Mouse (Mus musculus) hindbrain, embryonic 10.5 days (tissue): Measurements from ENCODE around the gene Stox2. TPM values are rescaled to one million over a fixed set of nuclear protein-coding genes. Genes with fewer than 3 reads are reported as not detected.
"Not testable (repeated sequence)": the region's sequence is repeated elsewhere in the genome, so short reads cannot be mapped to it uniquely, and the experiment has no call there.

Experiments
- DNase-seq: peaks from one replicate; pipeline ENCODE4 v3.0.0-alpha.2; 2017; ENCODE audit warnings: low spot score
- H3K27ac ChIP-seq: fragments of 300-500 bp; sonication (generic); 2 replicates; pipeline ENCODE4 v1.5.1; 2016; ENCODE audit warnings: mild to moderate bottlenecking, moderate library complexity
- H3K27me3 ChIP-seq: fragments of 300-500 bp; sonication (generic); 2 replicates; pipeline ENCODE4 v1.6.1; 2016; ENCODE audit warnings: mild to moderate bottlenecking; ENCODE audit not compliant: poor library complexity, insufficient read depth, severe bottlenecking
- H3K36me3 ChIP-seq: fragments of 300-500 bp; sonication (generic); 2 replicates; pipeline ENCODE4 v1.6.1; 2016; ENCODE audit warnings: mild to moderate bottlenecking, moderate library complexity
- H3K4me1 ChIP-seq: fragments of 300-500 bp; sonication (generic); replicated peaks from 2 replicates; pipeline ENCODE4 v1.6.1; 2016; ENCODE audit warnings: mild to moderate bottlenecking
- H3K4me3 ChIP-seq: fragments of 300-500 bp; sonication (generic); 2 replicates; pipeline ENCODE4 v1.5.1; 2016; ENCODE audit warnings: mild to moderate bottlenecking, moderate library complexity
- H3K9me3 ChIP-seq: fragments of 300-500 bp; sonication (generic); 2 replicates; pipeline ENCODE4 v1.6.1; 2016; ENCODE audit warnings: mild to moderate bottlenecking, moderate library complexity
- WGBS: fragments of 180-500 bp; shearing (Covaris S2); methylation state at CpG from one replicate; pipeline ENCODE4 v1.1.7; 2016; 5-methylcytosine and 5-hydroxymethylcytosine counted together
- polyA plus RNA-seq: library from polyadenylated mRNA; unstranded; fragments of >200 nt; fragmentation: Nextera tagmentation; extraction: Ambion mirVana; gene quantifications from 2 replicates; pipeline ENCODE4 v1.2.1, GENCODE M21; 2016

Stox2 gene
- polyA plus RNA-seq, 1 experiment from 2014 or later, result 23.2 TPM

DNA sequence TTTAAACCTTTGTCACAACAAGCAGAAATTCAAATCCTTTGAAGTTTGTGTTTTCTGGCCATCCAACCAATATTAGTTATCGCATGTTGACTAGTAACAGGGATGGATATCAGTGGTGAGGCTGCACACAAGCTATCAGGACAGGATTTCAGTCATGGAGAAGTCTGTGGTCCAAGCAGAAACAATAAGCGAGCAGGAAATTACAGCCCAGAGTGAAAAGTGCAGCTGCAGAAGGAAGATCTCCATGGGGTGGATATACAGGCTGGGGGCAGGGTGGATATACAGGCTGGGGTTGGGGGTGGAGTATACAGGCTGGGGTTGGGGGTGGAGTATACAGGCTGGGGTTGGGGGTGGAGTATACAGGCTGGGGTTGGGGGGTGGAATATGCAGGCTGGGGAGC is 10.3 kb downstream of the Stox2 start:
- 86% methylated on average over 2 of the region's 2 CpGs for WGBS
- H3K4me3 ChIP-seq, result no peak overlapping the region
- H3K9me3 ChIP-seq, result no peaks in the 10 kb centered on the region
- H3K27ac ChIP-seq, result no peak overlapping the region
- peaks cover 14% of the 10 kb centered on the region; the same call in 1 of the 2 replicates for H3K4me1 ChIP-seq
- DNase-seq, result no peak
- no peaks in the 10 kb centered on the region for H3K27me3 ChIP-seq
- no peaks in the 10 kb centered on the region for H3K36me3 ChIP-seq

DNA sequence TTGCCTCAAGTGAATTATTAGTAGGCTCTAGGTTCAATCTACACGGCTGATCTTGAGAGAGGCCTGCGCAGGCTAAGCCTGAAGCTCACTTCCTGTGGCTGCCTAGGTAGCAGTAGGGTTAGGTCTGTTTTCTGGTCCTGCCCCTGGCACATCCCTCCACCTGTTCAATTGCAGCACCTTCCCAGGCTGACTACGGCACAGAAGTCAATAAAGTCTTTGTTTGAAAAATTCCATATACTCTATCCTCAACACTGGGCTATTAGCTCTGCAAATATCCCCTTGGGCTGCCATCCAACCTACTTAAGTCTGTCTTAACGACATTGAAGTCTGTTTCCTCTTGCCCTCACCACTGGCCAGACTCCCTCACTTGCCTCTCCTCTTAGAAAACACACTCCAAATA is 10.8 kb downstream of the Stox2 start:
- WGBS, result 83% methylated on average over 4 of the region's 4 CpGs
- H3K27me3 ChIP-seq, result no peaks in the 10 kb centered on the region
- no peaks in the 10 kb centered on the region for H3K9me3 ChIP-seq
- no peak for DNase-seq
- no peaks in the 10 kb centered on the region for H3K36me3 ChIP-seq
- H3K27ac ChIP-seq, result no peak overlapping the region
- H3K4me3 ChIP-seq, result no peak overlapping the region
- H3K4me1 ChIP-seq, result peaks cover 14% of the 10 kb centered on the region; the same call in 1 of the 2 replicates

DNA sequence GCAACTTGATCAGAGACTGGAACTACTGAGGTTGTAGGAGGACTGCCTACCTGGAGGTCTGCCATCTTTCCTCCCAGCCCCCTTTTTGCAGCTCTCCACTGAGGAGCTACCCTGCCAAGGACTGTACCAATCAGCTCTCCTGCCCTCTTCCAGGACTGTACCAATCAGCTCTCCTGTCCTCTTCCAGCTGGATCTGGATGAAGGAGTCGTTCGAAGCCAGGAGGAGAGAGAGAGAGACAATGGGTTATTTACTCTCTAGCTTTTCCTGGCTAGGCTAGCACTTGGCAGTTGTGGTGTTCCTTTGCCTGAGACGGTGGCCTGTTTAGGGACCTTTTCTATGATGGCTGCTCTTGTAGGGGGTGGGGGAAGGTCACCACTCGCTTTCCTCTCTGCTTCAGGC is 14.9 kb downstream of the Stox2 start:
- no peak for DNase-seq
- Histone ChIP-seq H3K27ac (no peak overlapping the region), H3K4me1 (0 out of 2 replicates have a peak, but pooled peaks cover 6% of the 10 kb centered on the region), H3K4me3 (no peak overlapping the region), H3K9me3 (0 out of 2 replicates have a peak, but pooled peaks cover under 1% of the 10 kb centered on the region), H3K27me3 (no peaks in the 10 kb centered on the region), H3K36me3 (no peaks in the 10 kb centered on the region)
- 76% methylated on average over 4 of the region's 4 CpGs for WGBS

DNA sequence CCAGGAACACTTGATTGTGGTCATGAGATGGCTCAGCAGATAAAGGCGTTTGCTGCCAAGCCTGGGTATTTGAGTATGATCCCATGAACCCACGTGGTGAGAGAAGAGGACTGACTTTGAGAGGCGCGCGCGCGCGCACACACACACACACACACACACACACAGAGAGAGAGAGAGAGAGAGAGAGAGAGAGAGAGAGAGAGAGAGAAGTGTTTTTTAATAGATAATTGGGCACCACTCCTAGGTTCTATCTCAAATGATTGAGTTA is 32.0 kb downstream of the Stox2 start:
- Histone ChIP-seq H3K4me3 (peak overlapping the region; percentile 72), H3K4me1 (peaks cover 42% of the 10 kb centered on the region), H3K27me3 (peaks cover 74% of the 10 kb centered on the region)
- WGBS, result 0% methylated on average over 8 of the region's 8 CpGs
- peak; percentile 27 for DNase-seq
- H3K36me3 ChIP-seq, H3K9me3 ChIP-seq, H3K27ac ChIP-seq: not testable (repeated sequence)

DNA sequence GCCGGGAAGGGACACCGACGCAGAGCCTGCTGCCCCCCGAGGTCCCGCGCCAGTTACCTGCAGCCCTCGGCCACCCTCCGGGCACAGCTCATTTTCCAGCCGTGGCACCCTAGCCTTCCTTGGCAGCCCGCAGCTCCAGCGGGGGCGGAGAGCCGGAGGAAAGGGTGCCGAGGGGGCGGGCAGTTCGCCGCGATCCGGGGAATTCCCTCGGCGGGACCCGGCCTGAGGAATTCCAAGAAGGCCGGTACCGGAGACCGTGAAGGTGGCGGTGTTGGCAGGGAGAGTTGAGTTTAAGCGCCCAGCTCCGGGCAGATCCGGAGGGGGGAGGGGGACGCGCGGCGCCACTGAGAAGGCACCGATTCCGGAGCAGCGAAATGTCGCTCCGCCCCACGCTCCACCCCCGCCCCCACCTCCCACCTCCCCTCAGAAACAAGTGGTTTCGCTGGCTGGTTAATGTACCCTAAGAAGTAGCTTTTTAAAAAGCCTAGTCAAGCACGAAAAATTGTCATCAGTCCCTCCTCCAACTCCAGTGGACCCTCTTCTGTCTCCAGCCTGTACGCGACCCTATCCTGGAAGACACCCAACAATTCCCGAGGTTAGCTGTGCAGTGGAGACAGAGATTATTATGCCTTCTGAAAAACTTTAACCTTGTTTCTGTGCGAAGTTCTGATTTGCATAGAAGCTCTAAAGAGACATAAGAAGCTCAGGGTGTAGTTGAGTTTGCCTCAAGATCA is 32.5 kb downstream of the Stox2 start:
- peaks cover 44% of the 10 kb centered on the region for H3K4me1 ChIP-seq
- H3K9me3 ChIP-seq, result no peaks in the 10 kb centered on the region
- no peaks in the 10 kb centered on the region for H3K36me3 ChIP-seq
- DNase-seq, result peak; percentile 54
- H3K27me3 ChIP-seq, result peaks cover 79% of the 10 kb centered on the region
- under 1% methylated on average over 46 of the region's 46 CpGs for WGBS
- H3K27ac ChIP-seq, result peak overlapping the region; percentile 70
- peak overlapping the region; percentile 72 for H3K4me3 ChIP-seq

DNA sequence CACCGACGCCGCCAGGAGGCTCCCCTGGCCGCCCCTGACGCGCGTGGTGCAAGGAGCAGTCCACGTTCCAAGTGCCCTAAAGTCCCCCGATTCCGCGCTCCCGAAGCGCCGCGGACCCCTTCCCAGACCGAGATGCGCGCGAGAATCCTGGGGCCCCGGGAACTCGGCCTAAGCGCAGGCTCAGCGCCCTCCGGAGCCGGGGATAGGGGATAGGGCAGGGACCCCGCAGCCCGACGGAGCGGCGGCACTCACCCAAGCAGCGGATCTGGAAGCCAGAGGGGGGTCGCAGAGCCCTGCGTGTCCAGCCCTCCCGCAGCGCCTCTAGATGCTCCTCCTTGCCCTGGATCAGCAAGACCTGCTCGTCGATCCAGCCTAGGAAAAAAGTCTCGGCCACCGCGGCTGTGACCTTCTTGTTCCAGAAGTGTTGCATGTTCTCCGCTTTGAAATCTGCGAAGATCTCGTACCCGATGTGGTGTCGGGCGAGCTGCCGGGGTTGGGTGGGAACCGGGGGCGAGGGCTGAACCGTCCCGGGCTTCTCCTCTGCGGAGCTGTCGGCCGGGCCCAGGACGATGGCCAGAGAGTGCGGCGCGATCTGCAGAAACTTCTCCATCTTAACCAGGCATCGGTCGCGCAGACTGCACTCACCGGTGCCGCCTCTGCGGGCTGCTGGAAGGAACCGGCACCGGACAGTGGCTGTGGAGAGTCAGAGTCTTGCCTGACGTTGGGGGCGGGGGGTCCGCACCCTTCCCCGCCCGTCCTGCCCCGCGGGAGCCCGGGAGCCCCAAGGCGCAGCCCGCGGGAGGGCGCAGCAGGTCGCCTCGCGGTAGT is 33.3 kb downstream of the Stox2 start:
- DNase-seq, result peak; percentile 74
- no peaks in the 10 kb centered on the region for H3K9me3 ChIP-seq
- peak overlapping the region; percentile 70 for H3K27ac ChIP-seq
- H3K27me3 ChIP-seq, result peaks cover 87% of the 10 kb centered on the region
- peaks cover 44% of the 10 kb centered on the region for H3K4me1 ChIP-seq
- H3K4me3 ChIP-seq, result peak overlapping the region; percentile 72
- WGBS, result under 1% methylated on average over 81 of the region's 81 CpGs
- no peaks in the 10 kb centered on the region for H3K36me3 ChIP-seq

DNA sequence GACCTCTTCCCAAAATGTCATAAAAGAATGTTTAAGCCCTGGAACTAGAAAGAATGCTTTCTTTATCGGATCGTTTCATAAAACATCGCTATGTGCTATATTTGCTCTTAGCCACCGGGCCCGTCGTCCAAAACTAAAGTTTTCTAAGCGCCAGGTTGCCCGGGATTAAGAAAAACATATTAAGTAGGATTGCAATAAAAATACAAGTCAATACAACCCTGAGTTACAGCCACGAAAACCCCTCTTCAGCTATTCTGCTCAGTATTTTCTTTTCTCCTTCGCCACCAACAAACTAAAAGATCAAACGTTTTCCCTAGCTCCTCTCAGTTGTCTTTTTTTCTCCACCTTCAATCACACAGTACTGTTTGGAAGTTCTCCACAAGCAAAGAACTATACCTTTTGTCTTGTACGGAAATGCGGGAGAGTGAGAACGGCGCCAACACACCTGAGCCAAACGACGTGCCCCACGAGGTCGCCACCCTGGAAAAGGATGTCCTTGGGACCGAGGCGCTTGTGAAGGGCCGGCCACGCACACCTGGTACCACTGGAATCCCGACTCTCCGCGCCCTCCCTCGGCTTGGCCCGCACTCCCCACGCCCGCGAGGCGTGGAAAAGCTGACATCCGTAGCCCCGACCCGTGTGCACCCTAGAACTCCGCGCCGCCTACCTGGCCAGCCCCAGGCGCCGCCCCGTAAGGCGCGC is 34.0 kb downstream of the Stox2 start:
- Histone ChIP-seq H3K36me3 (no peaks in the 10 kb centered on the region), H3K4me1 (peaks cover 44% of the 10 kb centered on the region), H3K4me3 (peak overlapping the region; percentile 72), H3K27me3 (peaks cover 94% of the 10 kb centered on the region), H3K27ac (0 out of 2 replicates have a peak overlapping the region, but pooled peaks have one; percentile 23), H3K9me3 (no peaks in the 10 kb centered on the region)
- peak; percentile 36 for DNase-seq
- WGBS, result under 1% methylated on average over 43 of the region's 43 CpGs

DNA sequence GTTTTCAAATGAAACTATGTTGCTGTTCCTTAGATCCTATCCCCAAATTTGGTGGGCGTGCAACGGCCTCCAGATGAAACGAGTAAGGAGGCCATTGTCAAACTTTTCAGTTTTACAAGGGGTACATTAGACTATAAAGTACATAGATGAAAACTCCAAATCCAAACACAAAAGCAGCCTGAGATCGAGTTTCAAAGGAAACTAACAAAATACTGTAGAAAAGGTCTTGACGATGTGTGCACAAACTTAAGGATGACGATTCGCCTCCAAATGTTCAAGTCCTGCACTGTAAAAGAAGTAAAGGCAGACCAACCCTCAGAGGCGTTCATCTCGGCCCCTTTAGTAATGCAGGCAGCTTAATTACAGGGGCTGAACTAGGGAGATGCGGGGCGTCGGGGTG is 34.8 kb downstream of the Stox2 start:
- no peak for DNase-seq
- Histone ChIP-seq H3K36me3 (no peaks in the 10 kb centered on the region), H3K27me3 (peaks cover 91% of the 10 kb centered on the region), H3K4me3 (peak overlapping the region; percentile 72; the same call in 1 of the 2 replicates), H3K27ac (no peak overlapping the region), H3K9me3 (no peaks in the 10 kb centered on the region), H3K4me1 (peaks cover 44% of the 10 kb centered on the region)
- 4% methylated on average over 12 of the region's 12 CpGs for WGBS

DNA sequence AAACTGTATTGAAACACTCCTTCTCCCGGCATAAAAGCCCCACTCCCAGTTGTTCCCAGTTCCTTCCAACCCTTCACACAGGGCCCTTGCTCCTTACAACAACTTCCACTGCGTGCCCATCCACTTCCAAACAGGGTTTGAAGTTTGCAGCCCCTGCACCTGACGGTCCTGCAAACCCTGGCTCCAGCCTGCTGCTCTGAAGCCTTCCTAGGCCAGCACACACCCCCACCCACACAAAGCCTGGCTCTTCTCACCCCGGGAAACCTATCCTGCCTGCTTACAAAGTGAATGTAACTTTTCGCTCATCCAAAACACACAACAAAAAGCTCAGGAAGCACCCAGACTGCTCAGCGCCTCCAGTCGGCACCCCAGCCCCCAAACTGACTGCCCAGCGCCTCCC is 37.1 kb downstream of the Stox2 start:
- 3% methylated on average over 8 of the region's 8 CpGs for WGBS
- H3K4me3 ChIP-seq, result peak overlapping the region; percentile 21; the same call in 1 of the 2 replicates
- peaks cover 36% of the 10 kb centered on the region for H3K4me1 ChIP-seq
- no peaks in the 10 kb centered on the region for H3K9me3 ChIP-seq
- H3K27ac ChIP-seq, result no peak overlapping the region
- H3K36me3 ChIP-seq, result no peaks in the 10 kb centered on the region
- peak; percentile 18 for DNase-seq
- H3K27me3 ChIP-seq, result peaks cover 72% of the 10 kb centered on the region

DNA sequence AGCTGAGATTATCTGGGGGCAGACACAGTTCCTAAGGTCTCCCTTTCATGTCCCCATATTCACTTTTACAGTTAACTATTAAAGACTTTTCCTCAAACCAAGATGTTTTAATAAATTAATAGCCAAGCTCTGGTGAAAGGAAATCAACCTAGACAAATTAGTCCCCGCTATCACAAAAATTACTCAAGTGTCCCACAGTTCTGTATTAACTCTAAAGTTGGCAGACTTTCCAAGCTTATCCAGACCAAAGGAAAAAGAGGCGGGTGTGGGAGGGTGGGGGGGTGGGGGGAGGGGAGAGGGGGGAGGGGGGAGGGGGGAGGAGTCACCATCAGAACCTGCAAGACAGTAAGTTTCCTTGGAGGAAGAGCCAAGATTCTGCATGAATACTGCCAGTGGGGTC is 41.3 kb downstream of the Stox2 start:
- peaks cover 30% of the 10 kb centered on the region for H3K27me3 ChIP-seq
- H3K9me3 ChIP-seq, result no peaks in the 10 kb centered on the region
- H3K4me3 ChIP-seq, result no peak overlapping the region
- no peaks in the 10 kb centered on the region for H3K36me3 ChIP-seq
- H3K4me1 ChIP-seq, result peaks cover 5% of the 10 kb centered on the region
- 90% methylated on average over 2 of the region's 2 CpGs for WGBS
- H3K27ac ChIP-seq, result no peak overlapping the region
- DNase-seq, result no peak

DNA sequence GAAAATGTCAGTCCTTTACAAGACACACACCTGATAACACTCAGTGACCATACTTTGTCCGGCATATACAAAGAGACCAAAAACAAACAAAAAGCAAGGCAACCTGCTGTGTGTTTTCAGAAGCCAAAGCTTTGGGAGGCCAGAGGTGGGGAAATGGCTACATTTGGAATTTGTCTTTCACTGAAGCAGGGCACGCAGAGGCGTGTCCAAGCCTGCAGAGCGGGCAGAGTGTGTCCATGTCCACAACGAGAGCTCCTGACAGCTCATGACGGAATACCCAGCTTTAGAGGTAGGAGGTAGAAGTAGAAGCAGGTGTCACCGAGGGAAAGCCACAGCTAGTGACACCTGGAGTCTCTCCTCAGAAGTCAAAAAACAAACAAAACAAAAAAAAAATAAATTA is 53.2 kb downstream of the Stox2 start:
- H3K27me3 ChIP-seq, result no peaks in the 10 kb centered on the region
- H3K4me3 ChIP-seq, result no peak overlapping the region
- DNase-seq, result no peak
- 0 out of 2 replicates have a peak, but pooled peaks cover under 1% of the 10 kb centered on the region for H3K4me1 ChIP-seq
- no peaks in the 10 kb centered on the region for H3K36me3 ChIP-seq
- no peak overlapping the region for H3K27ac ChIP-seq
- whole genome bisulfite sequencing, result 59% methylated on average over 7 of the region's 7 CpGs
- no peaks in the 10 kb centered on the region for H3K9me3 ChIP-seq

DNA sequence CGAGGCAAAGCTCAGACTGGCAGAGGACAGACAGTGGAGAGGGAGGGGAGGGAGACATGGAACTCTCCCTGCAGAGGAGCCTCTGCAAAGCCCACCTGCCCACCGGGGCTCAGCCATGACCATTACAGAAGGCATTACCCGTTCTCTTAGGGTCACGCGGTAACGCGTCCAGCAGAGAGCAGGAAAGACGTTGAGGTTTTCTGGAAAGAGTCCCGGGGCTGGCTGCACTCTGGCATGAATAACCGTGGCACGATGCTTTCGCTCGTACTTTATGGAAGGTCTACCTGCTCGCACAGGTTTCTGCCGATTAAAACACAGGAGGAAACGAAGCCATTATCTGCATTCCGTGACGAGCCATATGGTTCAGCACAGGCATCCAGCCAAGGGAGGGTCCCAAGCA is 53.9 kb downstream of the Stox2 start:
- 83% methylated on average over 18 of the region's 18 CpGs for WGBS
- Histone ChIP-seq H3K27me3 (no peaks in the 10 kb centered on the region), H3K9me3 (no peaks in the 10 kb centered on the region), H3K4me1 (no peaks in the 10 kb centered on the region), H3K36me3 (no peaks in the 10 kb centered on the region), H3K27ac (no peak overlapping the region), H3K4me3 (no peak overlapping the region)
- DNase-seq, result no peak

DNA sequence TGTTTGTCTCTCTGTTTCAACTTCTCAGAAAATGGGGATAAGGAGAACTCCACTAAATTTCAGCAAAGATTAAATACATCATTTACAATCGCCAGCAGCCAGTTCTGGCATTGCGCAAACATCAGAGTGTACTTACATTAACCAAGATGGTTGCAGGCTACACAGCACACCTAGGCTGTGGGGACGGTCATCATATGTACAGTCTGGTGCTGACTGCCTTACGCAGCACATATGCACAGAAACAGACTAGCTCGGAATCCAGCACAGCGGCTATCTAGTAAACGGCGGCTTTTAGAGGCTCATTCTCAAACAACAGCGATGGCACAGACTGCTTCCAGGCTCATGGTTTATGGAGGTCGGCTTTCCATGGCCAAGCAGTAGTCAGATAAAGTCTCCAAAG is 54.3 kb downstream of the Stox2 start:
- H3K27me3 ChIP-seq, result no peaks in the 10 kb centered on the region
- H3K4me1 ChIP-seq, result no peaks in the 10 kb centered on the region
- H3K4me3 ChIP-seq, result no peak overlapping the region
- H3K36me3 ChIP-seq, result no peaks in the 10 kb centered on the region
- no peaks in the 10 kb centered on the region for H3K9me3 ChIP-seq
- 95% methylated on average over 10 of the region's 10 CpGs for WGBS
- no peak overlapping the region for H3K27ac ChIP-seq
- no peak for DNase-seq
